Mouse (Mus musculus): Measurements from ENCODE around the gene Bpifc.

- TF ChIP-seq CTCF (IDR thresholded peaks at IDR 0.05): no peak
- no peak for TF ChIP-seq EP300 (IDR thresholded peaks at IDR 0.05)
Measured at GRCm38 (mm10) chr10:85936280-85936965, 75.3 kb downstream of the Bpifc start.

All from lung, postnatal 0 days (tissue).